Mouse (Mus musculus): Measurements from ENCODE around the gene Pygo2. TPM values are rescaled to one million over a fixed set of nuclear protein-coding genes. Genes with fewer than 3 reads are reported as not detected.

Gene Pygo2
- total RNA-seq, 2 experiments from 2014 or later = 16.8 to 22.3 TPM

- peak; percentile 83 to 84 for DNase-seq
- intact Hi-C loops (cut with DNase I) = loop anchor here (2.0 kb wide), 1 partner anchor 37 kb away; no protein-coding TSS in a partner anchor
These were observed 38.1 kb upstream of the Pygo2 start for GRCm38 (mm10) chr3:89391663-89392511.

DNA sequence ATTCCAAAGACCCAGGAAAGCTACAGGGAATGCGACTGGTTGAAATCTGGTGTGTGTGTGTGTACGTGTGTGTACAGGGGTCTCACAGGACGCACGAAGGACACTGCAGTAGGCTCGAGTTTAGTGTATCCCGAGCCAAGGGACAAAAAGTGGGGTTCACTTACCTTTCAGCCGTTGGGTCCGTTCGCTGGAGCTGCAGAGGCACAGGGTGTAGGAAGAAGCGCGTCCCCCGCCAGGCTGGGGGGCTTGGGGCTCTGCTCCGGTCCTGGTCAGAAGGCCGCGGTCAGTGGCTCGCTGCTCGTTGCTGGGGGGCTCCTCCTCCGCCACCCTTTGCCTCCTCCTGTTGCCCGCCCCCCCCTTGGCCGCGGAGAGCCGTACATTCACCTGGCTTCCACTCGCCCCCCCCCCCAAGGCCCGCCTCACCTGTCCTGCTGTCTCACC lies 37.1 kb upstream of the Pygo2 start:
- peak; percentile 51 to 57 for DNase-seq
- intact Hi-C loops (cut with DNase I) = loop anchor here (2.0 kb wide), 1 partner anchor 38 kb away; no protein-coding TSS in a partner anchor

DNA sequence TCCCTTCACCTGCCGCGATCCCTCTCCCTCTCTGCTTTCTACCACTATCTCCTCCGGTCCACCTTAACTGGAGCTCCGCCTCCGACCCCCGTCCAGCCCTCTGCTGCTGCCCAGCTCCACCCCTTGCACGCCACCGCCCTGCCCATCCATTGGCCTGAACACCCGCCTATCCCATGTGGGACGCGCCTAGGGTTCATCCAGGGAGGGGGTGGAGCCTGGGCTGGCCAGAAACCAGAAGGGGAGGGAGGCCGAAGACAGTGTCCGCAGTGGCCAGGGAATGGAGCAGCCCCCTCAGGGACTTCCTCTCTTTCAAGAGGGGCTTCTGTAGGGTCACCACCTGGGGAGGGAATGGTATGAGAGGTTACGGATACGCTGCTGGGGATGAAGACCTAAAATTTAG lies 36.4 kb upstream of the Pygo2 start:
- DNase-seq = peak; percentile 99 to 100
- intact Hi-C loops (cut with DNase I) = loop anchor here (2.0 kb wide), 3 partner anchors 17 to 39 kb away; partner anchors contain the start of genes Cks1b, Flad1 and Shc1

DNA sequence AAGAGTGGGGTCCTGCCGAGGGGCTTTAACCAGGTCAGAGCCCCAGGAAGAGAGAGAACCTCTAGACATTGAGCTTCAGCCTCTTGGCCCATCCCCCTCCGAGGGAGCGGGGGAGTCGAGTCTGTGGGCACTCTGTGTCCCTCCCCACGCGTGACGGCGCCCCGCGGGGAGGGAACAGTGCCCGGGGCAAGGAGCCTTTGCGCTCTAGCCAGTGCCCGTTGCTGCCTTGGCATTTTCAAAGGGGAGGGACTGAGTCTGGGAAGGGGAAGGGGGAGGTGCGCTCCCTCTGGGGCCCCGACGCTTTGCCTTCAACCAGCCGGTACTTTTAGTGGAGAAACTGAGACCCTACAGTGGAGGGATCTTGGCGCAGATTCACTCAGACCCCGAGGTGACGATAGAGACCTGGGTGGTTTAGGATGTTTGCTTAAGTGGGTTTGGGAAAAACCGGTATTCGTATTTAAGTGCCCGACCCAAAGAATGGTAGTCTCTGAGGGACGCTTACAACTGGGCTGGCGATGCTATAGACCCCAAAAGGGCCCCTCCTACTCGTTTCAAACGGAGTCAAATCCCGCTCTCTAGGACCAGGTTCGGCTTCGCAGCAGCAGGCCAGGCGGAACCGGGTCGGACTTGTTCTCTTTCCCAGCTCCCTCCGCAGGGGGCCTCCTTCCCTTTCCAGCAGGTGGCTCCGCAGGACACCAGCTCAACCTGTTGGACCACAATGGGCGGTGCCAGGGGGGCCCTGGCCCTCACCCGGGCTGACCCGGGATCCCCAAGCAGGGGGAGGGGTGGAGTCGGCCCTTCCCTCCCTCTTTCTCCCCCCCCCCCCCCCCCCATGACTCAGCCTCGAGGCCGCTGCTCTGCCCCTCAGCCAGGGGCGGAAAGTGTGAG lies 35.8 kb upstream of the Pygo2 start, which contains the start of gene Zbtb7b:
Gene Zbtb7b (minus strand): TSS at position 771 of the 888 bp plus-strand sequence.
- intact Hi-C loops (cut with DNase I) = loop anchor here (2.0 kb wide), 2 partner anchors 17 to 25 kb away; partner anchors contain the start of genes Cks1b, Flad1 and Shc1
- DNase-seq = peak; percentile 82 to 85

- intact Hi-C loops (cut with DNase I) = loop anchor here (2.0 kb wide), 2 partner anchors 16 to 24 kb away; partner anchors contain the start of genes Cks1b, Flad1 and Shc1
- peak; percentile 90 to 91 for DNase-seq
These were observed 35.1 kb upstream of the Pygo2 start for GRCm38 (mm10) chr3:89394894-89395256.

- intact Hi-C loops (cut with DNase I) = loop anchor here (2.0 kb wide), 2 partner anchors 15 to 23 kb away; partner anchors contain the start of genes Cks1b, Flad1 and Shc1
- DNase-seq = peak in 1 of 2 experiments; percentile 40
These were observed 34.6 kb upstream of the Pygo2 start for GRCm38 (mm10) chr3:89395419-89395805.

- intact Hi-C loops (cut with DNase I) = loop anchor here (1.0 to 2.0 kb wide), 3 partner anchors 15 to 89 kb away; partner anchors contain the start of genes Cks1b, Flad1 and Shc1
- peak; percentile 82 to 83 for DNase-seq
These were observed 34.0 kb upstream of the Pygo2 start for GRCm38 (mm10) chr3:89395806-89396653.

DNA sequence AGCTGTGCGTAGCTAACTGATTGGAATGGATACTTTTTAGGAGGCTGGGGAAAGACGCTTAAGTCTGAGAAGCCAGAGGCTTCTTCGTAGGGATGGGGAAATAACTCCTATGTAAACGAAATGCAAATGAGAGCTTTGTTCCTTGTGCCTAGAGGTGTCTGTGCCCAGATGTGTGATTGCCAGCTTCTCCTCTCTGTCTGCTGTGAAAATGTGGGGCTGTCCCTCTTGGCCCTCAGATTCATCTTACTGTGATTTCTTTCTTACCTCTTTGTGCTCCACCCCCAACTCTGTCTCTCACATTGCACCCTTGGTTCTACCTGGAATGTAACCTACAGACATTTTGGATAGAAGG lies 33.4 kb upstream of the Pygo2 start:
- intact Hi-C loops (cut with DNase I) = loop anchor here (1.0 kb wide), 1 partner anchor 89 kb away; no protein-coding TSS in a partner anchor
- no peak for DNase-seq

DNA sequence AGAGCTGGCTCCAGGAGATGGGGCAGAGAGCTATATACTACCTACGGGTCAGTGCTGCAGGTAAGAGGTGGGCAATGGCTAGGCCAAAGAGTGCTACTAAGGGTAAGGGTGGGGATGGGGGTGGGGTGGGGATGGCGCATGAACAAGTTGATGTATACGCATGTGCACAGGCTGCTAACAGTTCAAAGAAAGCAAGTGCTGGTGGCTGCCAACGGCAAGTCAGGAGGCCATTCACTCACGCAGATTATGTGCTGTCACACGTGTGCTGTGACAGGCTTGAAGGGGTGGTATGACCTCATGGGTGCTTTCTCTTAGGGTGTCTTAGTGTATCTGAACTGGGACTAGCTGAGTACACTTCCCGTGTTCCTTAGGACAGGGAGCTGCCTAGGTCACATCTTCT lies 28.7 kb upstream of the Pygo2 start:
- intact Hi-C loops (cut with DNase I) = no loop called here
- DNase-seq = no peak

- DNase-seq = no peak
- intact Hi-C loops (cut with DNase I) = no loop called here
These were observed 27.3 kb upstream of the Pygo2 start, which contains the start of gene Lenep for GRCm38 (mm10) chr3:89402693-89403092. Lenep (minus strand) TSS chr3:89402793.

DNA sequence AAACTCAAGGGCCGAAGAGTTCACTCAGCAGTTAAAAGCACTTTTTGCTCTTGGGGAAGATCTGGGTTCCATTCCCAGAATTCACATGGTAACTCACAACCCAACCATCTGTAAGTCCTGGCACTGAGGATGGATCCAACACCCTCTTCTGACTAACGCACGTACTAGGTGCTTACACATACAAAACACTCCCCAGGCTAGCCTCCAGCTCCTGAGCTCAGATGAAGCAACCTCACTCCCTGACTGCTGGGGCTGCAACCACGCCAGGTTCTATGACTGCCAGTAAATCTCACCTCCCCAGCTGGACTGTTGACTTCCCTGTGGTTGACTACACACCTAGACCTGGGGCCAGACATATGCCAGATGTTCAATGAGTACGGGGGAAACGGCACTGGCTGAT lies 23.1 kb upstream of the Pygo2 start:
- intact Hi-C loops (cut with DNase I) = loop anchor here (5.0 kb wide), 1 partner anchor 40 kb away; no protein-coding TSS in a partner anchor

GRCm38 (mm10) chr3:89408448-89408847 lies 21.6 kb upstream of the Pygo2 start:
- no peak for DNase-seq
- intact Hi-C loops (cut with DNase I) = loop anchor here (5.0 kb wide), 1 partner anchor 39 kb away; no protein-coding TSS in a partner anchor

More for the DNA sequence above, 23.1 kb upstream of the Pygo2 start:
- DNase-seq = no peak

GRCm38 (mm10) chr3:89409701-89410100 lies 20.3 kb upstream of the Pygo2 start:
- DNase-seq = no peak

GRCm38 (mm10) chr3:89410864-89411263 lies 19.1 kb upstream of the Pygo2 start:
- DNase-seq = no peak
- intact Hi-C loops (cut with DNase I) = loop anchor here (1.0 to 2.0 kb wide), 2 partner anchors 16 to 33 kb away; partner anchors contain the start of gene Zbtb7b

More at GRCm38 (mm10) chr3:89409701-89410100, 20.3 kb upstream of the Pygo2 start:
- intact Hi-C loops (cut with DNase I) = loop anchor here (2.0 to 5.0 kb wide), 2 partner anchors 15 to 38 kb away; partner anchors contain the start of gene Zbtb7b

DNA sequence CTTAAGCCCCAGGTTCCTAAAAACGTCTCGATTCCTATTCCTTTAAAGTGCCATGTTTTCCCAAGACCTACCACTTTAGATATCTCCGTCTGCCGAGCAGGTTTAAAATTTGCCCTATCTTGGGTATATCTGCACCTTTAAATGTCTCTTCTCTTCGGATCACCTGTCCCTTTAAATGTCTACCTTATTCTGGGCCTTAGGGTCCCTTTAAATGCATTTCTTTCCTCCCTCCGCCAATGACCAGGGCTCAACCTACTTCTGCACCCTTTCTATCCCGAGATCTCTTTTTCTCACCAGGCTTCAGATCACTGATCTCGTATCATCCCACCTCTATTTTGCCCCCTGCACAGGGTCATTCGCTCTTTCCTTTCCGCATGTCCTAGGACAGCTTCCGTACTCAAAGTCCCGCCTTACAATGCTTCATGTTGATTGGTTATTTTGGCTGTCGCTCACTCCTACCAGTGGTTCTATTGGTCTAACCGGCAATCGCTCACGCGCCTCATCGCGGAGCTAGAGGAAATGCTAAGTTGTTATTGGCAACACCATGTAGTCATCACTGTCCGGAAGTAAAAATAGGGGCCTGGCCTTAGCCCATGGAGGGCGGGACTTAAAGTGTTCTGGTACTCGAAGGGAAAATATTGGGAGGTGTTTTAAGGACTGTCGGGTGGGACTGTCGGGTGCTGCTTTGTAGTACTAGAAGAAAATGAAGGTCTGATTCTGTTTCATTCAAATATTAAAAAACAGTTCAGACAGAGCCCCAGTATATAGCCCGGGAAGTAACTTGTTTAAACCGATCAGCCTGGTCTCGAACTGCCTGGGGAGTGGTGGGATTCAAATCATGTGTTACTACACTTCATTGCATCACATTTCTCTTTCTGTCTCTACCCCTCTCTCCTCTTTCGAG lies 18.3 kb upstream of the Pygo2 start, which contains the start of gene Flad1:
Gene Flad1 (minus strand): TSS at position 381 of the 904 bp plus-strand sequence.
- intact Hi-C loops (cut with DNase I) = loop anchor here (1.0 to 2.0 kb wide), 2 partner anchors 17 to 33 kb away; partner anchors contain the start of gene Zbtb7b
- DNase-seq = peak; percentile 100

GRCm38 (mm10) chr3:89416158-89416557 lies 13.9 kb upstream of the Pygo2 start:
- no peak for DNase-seq
- intact Hi-C loops (cut with DNase I) = no loop called here

- intact Hi-C loops (cut with DNase I) = no loop called here
- no peak for DNase-seq
These were observed 12.9 kb upstream of the Pygo2 start for GRCm38 (mm10) chr3:89417131-89417530.

GRCm38 (mm10) chr3:89417840-89418169 lies 12.2 kb upstream of the Pygo2 start:
- intact Hi-C loops (cut with DNase I) = loop anchor here (2.0 kb wide), 1 partner anchor 23 kb away; the partner anchor contains the start of gene Zbtb7b
- no peak for DNase-seq

All from heart, postnatal 10 days (tissue).